Mouse (Mus musculus) cerebellum, adult 9-11 months (tissue): ENCODE results near the gene Zfp296.

Experiments
- DNase-seq: peaks from one replicate; pipeline ENCODE4 v3.0.0; 2022

Zfp296 gene

GRCm38 (mm10) chr7:19562643-19563410 lies 14.3 kb upstream of the Zfp296 start, which contains the start of gene Ppp1r37:
Gene Ppp1r37 (minus strand): TSS chr7:19563076.
- DNase-seq, result peak; percentile 57

DNA sequence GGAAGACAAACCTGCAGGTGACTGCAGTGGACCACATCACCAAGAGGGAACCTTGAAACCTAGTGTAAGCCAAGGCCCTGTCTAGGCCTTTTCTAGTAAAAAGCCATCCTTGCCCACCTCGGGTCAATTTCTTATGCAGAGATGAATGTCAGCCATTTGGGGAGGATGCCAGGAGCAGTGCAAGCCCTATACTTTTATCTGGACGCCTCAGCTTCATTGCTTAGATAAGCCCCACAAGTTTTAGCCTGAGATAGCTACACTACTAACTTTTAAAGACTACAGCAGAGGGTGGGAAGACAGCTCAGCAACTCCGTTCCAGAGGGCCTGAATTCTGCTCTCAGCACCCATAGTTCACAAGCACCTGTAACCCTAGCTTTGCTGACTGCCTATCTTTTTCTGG lies 13.2 kb upstream of the Zfp296 start:
- no peak for DNase-seq

- DNase-seq, result no peak
These were observed 12.6 kb upstream of the Zfp296 start for GRCm38 (mm10) chr7:19564455-19564854.

DNA sequence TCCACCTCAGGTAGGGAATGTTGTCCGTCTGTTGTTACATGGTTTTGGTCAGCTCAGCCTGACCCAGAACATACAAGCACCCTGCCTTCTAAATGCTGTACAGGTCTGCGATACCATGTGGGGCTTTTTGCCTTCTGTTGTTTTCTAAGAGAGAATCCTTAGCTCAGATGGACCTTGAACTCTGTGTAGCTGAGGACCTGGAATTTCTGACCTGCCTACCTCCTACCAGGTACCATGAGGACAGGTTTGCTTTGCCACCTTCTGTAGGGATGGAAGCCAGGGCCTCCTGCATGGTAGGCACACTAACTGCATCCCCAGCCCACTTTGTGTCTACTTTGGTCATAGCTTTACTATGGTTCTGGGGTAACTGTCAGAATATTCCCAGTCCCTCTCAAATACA lies 11.3 kb upstream of the Zfp296 start:
- no peak for DNase-seq

GRCm38 (mm10) chr7:19567426-19567825 lies 9.7 kb upstream of the Zfp296 start:
- no peak for DNase-seq

GRCm38 (mm10) chr7:19569647-19570046 lies 7.4 kb upstream of the Zfp296 start:
- no peak for DNase-seq

GRCm38 (mm10) chr7:19572926-19573775 lies 3.9 kb upstream of the Zfp296 start:
- DNase-seq, result peak; percentile 78

GRCm38 (mm10) chr7:19573776-19574140 lies 3.3 kb upstream of the Zfp296 start:
- no peak for DNase-seq

- DNase-seq, result no peak
These were observed 1.5 kb upstream of the Zfp296 start for GRCm38 (mm10) chr7:19575559-19575958.

DNA sequence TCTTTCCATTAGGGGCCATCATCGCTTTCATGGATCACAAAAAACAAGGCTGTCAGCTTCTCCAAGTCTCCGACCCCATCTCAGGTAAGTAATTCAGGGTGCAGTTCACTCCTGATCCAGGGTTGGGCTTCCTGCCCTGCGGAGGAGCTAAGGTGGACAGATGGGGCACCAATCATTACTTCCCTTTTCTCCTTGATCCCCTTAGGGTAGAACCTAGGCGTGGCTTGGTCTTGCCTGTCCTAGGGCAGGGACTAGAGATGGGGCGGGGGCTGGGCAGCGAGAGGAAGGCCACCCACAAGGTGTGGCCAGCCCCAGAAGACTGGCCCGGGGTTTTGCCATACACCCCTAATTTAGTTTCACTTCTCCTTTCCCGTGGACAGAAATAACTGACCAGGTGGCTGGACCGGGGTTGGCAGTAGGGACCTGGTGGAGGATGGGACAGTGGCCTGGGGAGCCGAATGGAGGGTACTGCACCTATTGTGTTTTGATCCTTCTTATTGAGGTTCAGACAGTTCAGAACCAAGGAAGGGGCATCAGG lies 859 bp downstream of the Zfp296 start:
- DNase-seq, result peak; percentile 73

GRCm38 (mm10) chr7:19578436-19578835 lies 1.3 kb downstream of the Zfp296 start:
- no peak for DNase-seq

- no peak for DNase-seq
These were observed 2.7 kb downstream of the Zfp296 start for GRCm38 (mm10) chr7:19579751-19580150.

- no peak for DNase-seq
These were observed 3.5 kb downstream of the Zfp296 start for GRCm38 (mm10) chr7:19580634-19581033.

- DNase-seq, result no peak
These were observed 9.2 kb downstream of the Zfp296 start for GRCm38 (mm10) chr7:19586269-19586668.

- no peak for DNase-seq
These were observed 12.1 kb downstream of the Zfp296 start for GRCm38 (mm10) chr7:19589207-19589606.

DNA sequence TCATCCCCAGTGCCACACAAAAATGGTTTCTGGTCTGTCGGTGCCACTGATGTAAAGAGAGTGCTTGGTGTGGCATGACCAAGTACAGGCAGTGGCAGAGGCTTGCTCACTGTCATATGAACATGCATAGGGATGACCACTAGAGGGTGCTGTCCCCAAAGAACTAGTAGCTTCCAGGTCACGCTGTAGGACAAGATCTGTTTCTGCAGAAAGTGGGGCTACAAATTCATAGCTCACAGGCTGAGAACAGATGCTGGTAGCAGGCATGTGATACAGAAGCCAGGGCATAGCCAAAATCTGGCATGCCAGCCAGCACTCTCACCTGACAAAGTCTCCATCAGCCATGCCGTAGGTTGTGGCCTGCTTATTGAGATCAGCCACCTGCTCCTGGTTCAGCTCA lies 12.8 kb downstream of the Zfp296 start:
- peak; percentile 90 for DNase-seq

DNA sequence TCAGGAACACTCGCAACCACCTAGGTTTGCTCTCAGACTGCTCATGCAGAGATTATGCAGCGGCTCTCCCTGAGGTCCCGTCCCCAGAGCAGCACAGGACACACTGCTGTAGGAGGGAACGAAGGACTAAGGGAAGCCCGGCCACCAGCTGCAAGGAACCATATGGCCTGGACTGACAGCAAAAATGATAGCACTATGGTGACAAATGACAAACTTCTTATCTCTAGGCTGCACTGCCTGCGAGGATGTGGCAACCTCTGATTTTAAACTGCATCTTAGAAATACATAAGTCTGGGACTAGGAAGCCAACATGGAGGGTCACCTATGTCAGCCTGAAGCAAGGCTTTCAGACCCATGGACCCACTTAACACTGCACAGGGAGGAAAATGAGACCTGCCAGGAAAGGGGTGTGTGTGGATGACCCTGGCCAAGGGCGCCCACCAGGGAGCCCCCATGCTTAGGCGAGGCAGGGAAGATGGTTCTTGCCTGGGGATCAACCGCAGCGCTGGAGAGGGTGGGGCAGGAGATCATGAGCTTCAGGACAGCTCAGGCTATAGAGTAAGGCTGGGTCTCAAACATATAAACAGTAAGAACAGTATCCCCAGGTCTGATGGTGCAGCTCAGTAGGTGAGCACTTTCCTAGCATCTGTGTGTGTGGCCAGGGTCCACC lies 16.1 kb downstream of the Zfp296 start:
- no peak for DNase-seq

DNA sequence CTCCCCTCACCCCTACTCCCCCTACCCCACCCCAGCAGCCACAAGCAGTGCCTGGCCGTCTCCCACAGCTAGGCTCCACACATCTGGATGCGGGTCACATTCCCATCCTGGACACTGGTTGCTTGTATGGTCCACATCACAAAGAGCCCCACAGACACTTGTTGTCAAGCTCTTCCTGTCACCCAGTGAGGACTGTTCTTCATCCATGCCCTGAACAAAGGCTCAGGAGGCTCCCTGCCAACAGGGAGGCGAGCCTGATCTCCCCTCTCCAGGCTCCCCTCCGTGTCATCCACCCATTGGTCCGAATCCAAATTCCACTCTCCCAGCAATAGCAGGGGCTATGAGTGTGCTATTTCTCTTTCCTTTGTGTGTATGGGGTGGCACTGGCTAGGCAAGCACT lies 23.5 kb downstream of the Zfp296 start:
- DNase-seq, result peak; percentile 62

- DNase-seq, result peak; percentile 28
These were observed 26.0 kb downstream of the Zfp296 start for GRCm38 (mm10) chr7:19603055-19603454.

- DNase-seq, result peak; percentile 96
These were observed 26.9 kb downstream of the Zfp296 start, which contains the start of gene Clasrp for GRCm38 (mm10) chr7:19603849-19604605. Gene Clasrp (minus strand): TSS chr7:19604486.

DNA sequence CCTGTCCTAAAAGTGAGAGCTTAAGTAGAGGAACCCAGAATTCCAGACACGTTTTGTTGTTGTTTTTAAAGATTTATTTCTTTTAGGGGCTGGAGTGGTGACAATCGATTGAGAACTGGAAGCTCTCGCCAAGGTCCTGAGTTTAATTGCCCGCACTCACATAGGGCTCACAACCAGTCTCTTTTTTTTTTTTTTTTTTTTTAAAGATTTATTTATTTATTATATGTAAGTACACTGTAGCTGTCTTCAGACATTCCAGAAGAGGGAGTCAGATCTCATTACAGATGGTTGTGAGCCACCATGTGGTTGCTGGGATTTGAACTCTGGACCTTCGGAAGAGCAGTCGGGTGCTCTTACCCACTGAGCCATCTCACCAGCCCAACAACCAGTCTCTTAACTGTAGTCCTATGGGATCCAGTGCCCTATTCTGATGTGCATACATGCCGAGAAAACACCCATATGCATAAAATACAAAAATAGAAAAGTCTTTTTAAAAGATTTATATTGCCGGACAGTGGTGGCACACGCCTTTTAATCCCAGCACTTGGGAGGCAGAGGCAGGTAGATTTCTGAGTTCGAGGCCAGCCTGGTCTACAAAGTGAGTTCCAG lies 27.6 kb downstream of the Zfp296 start:
- peak; percentile 21 for DNase-seq

GRCm38 (mm10) chr7:19607291-19607690 lies 30.2 kb downstream of the Zfp296 start:
- DNase-seq, result peak; percentile 18
